Mouse (Mus musculus): ENCODE measurements around the gene Col6a5. TPM values are rescaled to one million over a fixed set of nuclear protein-coding genes. Genes with fewer than 3 reads are reported as not detected.

Gene Col6a5
- total and polyA plus RNA-seq, 3 experiments: under 0.01 TPM; not detected in 2

- no peaks in the 10 kb centered on the region for H3K4me1 ChIP-seq (ENCODE audit: control insufficient read depth in 1 of 2, insufficient read depth in 2 of 2)
- no peak overlapping the region for H3K4me2 ChIP-seq (ENCODE audit: insufficient read depth, low read depth, poor library complexity, severe bottlenecking)
- no peak overlapping the region for H3K9ac ChIP-seq (ENCODE audit: insufficient read depth, low read depth)
- H3K27me3 ChIP-seq (replicated peaks): peaks cover 63% of the 10 kb centered on the region
- DNase-seq (ENCODE audit: extremely low read depth): no peak
- TF ChIP-seq MAFK (IDR thresholded peaks at IDR 0.05; ENCODE audit: insufficient replicate concordance, low read length) (no peak), RCOR1 (conservative IDR thresholded peaks at IDR 0.05; ENCODE audit: low read depth, low read length) (no peak), ZMIZ1 (IDR thresholded peaks at IDR 0.05; ENCODE audit: low read depth, low read length) (no peak), MYC (IDR thresholded peaks at IDR 0.05; ENCODE audit: low read depth, low read length) (no peak), ZKSCAN1 (IDR thresholded peaks at IDR 0.05; ENCODE audit: borderline replicate concordance, low read depth, low read length) (no peak), USF1 (IDR thresholded peaks at IDR 0.05; ENCODE audit: low read depth, low read length) (no peak), MEF2A (IDR thresholded peaks at IDR 0.05; ENCODE audit: borderline replicate concordance, low read depth, low read length) (no peak), PAX5 (IDR thresholded peaks at IDR 0.05; ENCODE audit: low read length) (no peak), ETS1 (conservative IDR thresholded peaks at IDR 0.05; ENCODE audit: low read depth, low read length) (no peak), GABPA (IDR thresholded peaks at IDR 0.05; ENCODE audit: insufficient replicate concordance, low read depth, low read length) (no peak), HCFC1 (IDR thresholded peaks at IDR 0.05; ENCODE audit: low read depth, low read length) (no peak), USF2 (conservative IDR thresholded peaks at IDR 0.05; ENCODE audit: low read depth, low read length) (no peak), JUND (conservative IDR thresholded peaks at IDR 0.05; ENCODE audit: low read depth, low read length) (no peak), KAT2A (IDR thresholded peaks at IDR 0.05; ENCODE audit: insufficient replicate concordance, low read length) (no peak), MAX (IDR thresholded peaks at IDR 0.05; ENCODE audit: low read length) (no peak), EP300 (IDR thresholded peaks at IDR 0.05; ENCODE audit: low read length) (no peak), ELF1 (IDR thresholded peaks at IDR 0.05; ENCODE audit: low read depth, low read length) (no peak), POLR2AphosphoS2 (IDR thresholded peaks at IDR 0.05; ENCODE audit: low read depth, low read length) (no peak), IRF4 (IDR thresholded peaks at IDR 0.05; ENCODE audit: low read depth, low read length) (no peak)
- in situ Hi-C loops (cut with MboI; ENCODE audit: low pct_ligation_motif_present, low pct_unique_long_range_greater_than_20kb, low sequenced_read_pairs) (no loop called here), dilution Hi-C loops (cut with MboI; ENCODE audit: extremely low pct_ligation_motif_present, extremely low pct_unique_long_range_greater_than_20kb, low sequenced_read_pairs) (no loop called here)
- H3K4me3 ChIP-seq (replicated peaks in 1 of 3; ENCODE audit: low read depth in 2 of 3, low read length in 2 of 3, poor library complexity in 1 of 3): no peak overlapping the region
- no peak overlapping the region for H3K27ac ChIP-seq (ENCODE audit: insufficient read depth, low read depth)
- no peaks in the 10 kb centered on the region for H3K36me3 ChIP-seq (replicated peaks in 1 of 2; ENCODE audit: control insufficient read depth in 1 of 2, insufficient read depth in 1 of 2, low read length in 1 of 2)
- no peaks in the 10 kb centered on the region for H3K79me2 ChIP-seq (replicated peaks; ENCODE audit: control insufficient read depth, extremely low read depth, insufficient read depth, poor library complexity, severe bottlenecking)
- no peaks in the 10 kb centered on the region for H3K9me3 ChIP-seq (replicated peaks; ENCODE audit: low read length)
These were observed 12.9 kb downstream of the Col6a5 start for GRCm38 (mm10) chr9:105947577-105947976.

- in situ Hi-C loops (cut with MboI; ENCODE audit: low pct_ligation_motif_present, low pct_unique_long_range_greater_than_20kb, low sequenced_read_pairs) (no loop called here), dilution Hi-C loops (cut with MboI; ENCODE audit: extremely low pct_ligation_motif_present, extremely low pct_unique_long_range_greater_than_20kb, low sequenced_read_pairs) (no loop called here)
- H3K4me2 ChIP-seq (ENCODE audit: insufficient read depth, low read depth, poor library complexity, severe bottlenecking): no peak overlapping the region
- no peaks in the 10 kb centered on the region for H3K4me1 ChIP-seq (ENCODE audit: control insufficient read depth in 1 of 2, insufficient read depth in 2 of 2)
- no peaks in the 10 kb centered on the region for H3K9me3 ChIP-seq (replicated peaks; ENCODE audit: low read length)
- H3K9ac ChIP-seq (ENCODE audit: insufficient read depth, low read depth): no peak overlapping the region
- no peak for TF ChIP-seq TBP (conservative IDR thresholded peaks at IDR 0.05; ENCODE audit: low read depth, low read length)
- TF ChIP-seq SIN3A (IDR thresholded peaks at IDR 0.05; ENCODE audit: low read length): no peak
- no peak for TF ChIP-seq ZC3H11A (IDR thresholded peaks at IDR 0.05; ENCODE audit: low read depth, low read length)
- no peak for TF ChIP-seq JUN (IDR thresholded peaks at IDR 0.05; ENCODE audit: insufficient read depth, low read depth, low read length)
- TF ChIP-seq ZKSCAN1 (IDR thresholded peaks at IDR 0.05; ENCODE audit: borderline replicate concordance, low read depth, low read length): no peak
- no peak for TF ChIP-seq NRF1 (IDR thresholded peaks at IDR 0.05; ENCODE audit: low read depth, low read length)
- no peak for TF ChIP-seq PAX5 (IDR thresholded peaks at IDR 0.05; ENCODE audit: low read length)
- no peak for TF ChIP-seq USF2 (conservative IDR thresholded peaks at IDR 0.05; ENCODE audit: low read depth, low read length)
- no peak for TF ChIP-seq ETS1 (conservative IDR thresholded peaks at IDR 0.05; ENCODE audit: low read depth, low read length)
- no peak for TF ChIP-seq USF1 (IDR thresholded peaks at IDR 0.05; ENCODE audit: low read depth, low read length)
- no peak for TF ChIP-seq RAD21 (IDR thresholded peaks at IDR 0.05; ENCODE audit: low read depth, low read length)
- TF ChIP-seq CHD1 (IDR thresholded peaks at IDR 0.05; ENCODE audit: low read depth, low read length): no peak
- TF ChIP-seq MAX (IDR thresholded peaks at IDR 0.05; ENCODE audit: low read length): no peak
- TF ChIP-seq CTCF (conservative IDR thresholded peaks at IDR 0.05 in 1 of 2, IDR thresholded peaks at IDR 0.05 in 1 of 2; ENCODE audit: low read depth in 2 of 2, low read length in 2 of 2): no peak
- TF ChIP-seq ELF1 (IDR thresholded peaks at IDR 0.05; ENCODE audit: low read depth, low read length): no peak
- TF ChIP-seq MAFK (IDR thresholded peaks at IDR 0.05; ENCODE audit: insufficient replicate concordance, low read length): no peak
- TF ChIP-seq POLR2AphosphoS2 (IDR thresholded peaks at IDR 0.05; ENCODE audit: low read depth, low read length): no peak
- DNase-seq (ENCODE audit: extremely low read depth): no peak
- H3K27me3 ChIP-seq (replicated peaks): peaks cover 65% of the 10 kb centered on the region
- H3K27ac ChIP-seq (ENCODE audit: insufficient read depth, low read depth): no peak overlapping the region
- H3K79me2 ChIP-seq (replicated peaks; ENCODE audit: control insufficient read depth, extremely low read depth, insufficient read depth, poor library complexity, severe bottlenecking): no peaks in the 10 kb centered on the region
- no peak overlapping the region for H3K4me3 ChIP-seq (replicated peaks in 1 of 3; ENCODE audit: low read depth in 2 of 3, low read length in 2 of 3, poor library complexity in 1 of 3)
- no peaks in the 10 kb centered on the region for H3K36me3 ChIP-seq (replicated peaks in 1 of 2; ENCODE audit: control insufficient read depth in 1 of 2, insufficient read depth in 1 of 2, low read length in 1 of 2)
These were observed 26.6 kb downstream of the Col6a5 start for GRCm38 (mm10) chr9:105933816-105934215.

All from CH12.LX (cell line).